Mouse (Mus musculus): ENCODE measurements around the gene Onecut1. TPM values are rescaled to one million over a fixed set of nuclear protein-coding genes. Genes with fewer than 3 reads are reported as not detected.
A peak's percentile ranks its signal among the peaks of the same experiment; 100 is the strongest.

Onecut1 gene
- total RNA-seq, 2 experiments from 2014 or later: 0.16 TPM; not detected in 1

- intact Hi-C loops (cut with DNase I): no loop called here
These were observed 3.6 kb upstream of the Onecut1 start for GRCm38 (mm10) chr9:74858111-74858510.

GRCm38 (mm10) chr9:74860461-74860860, 1.3 kb upstream of the Onecut1 start:
- no peak for DNase-seq
- intact Hi-C loops (cut with DNase I): loop anchor here (10.0 kb wide), 2 partner anchors 326 to 576 kb away; no protein-coding TSS in a partner anchor

More at GRCm38 (mm10) chr9:74858111-74858510, 3.6 kb upstream of the Onecut1 start:
- no peak for DNase-seq

GRCm38 (mm10) chr9:74862096-74862780, 517 bp downstream of the Onecut1 start:
- intact Hi-C loops (cut with DNase I): loop anchor here (10.0 kb wide), 2 partner anchors 327 to 577 kb away; no protein-coding TSS in a partner anchor
- no peak for DNase-seq

GRCm38 (mm10) chr9:74862783-74863654, 1.3 kb downstream of the Onecut1 start:
- DNase-seq: no peak
- intact Hi-C loops (cut with DNase I): loop anchor here (10.0 kb wide), 2 partner anchors 328 to 578 kb away; no protein-coding TSS in a partner anchor

GRCm38 (mm10) chr9:74863655-74864443, 2.1 kb downstream of the Onecut1 start:
- DNase-seq: peak; percentile 36

GRCm38 (mm10) chr9:74864471-74864870, 2.8 kb downstream of the Onecut1 start:
- no peak for DNase-seq
- intact Hi-C loops (cut with DNase I): loop anchor here (10.0 kb wide), 2 partner anchors 330 to 580 kb away; no protein-coding TSS in a partner anchor

More at GRCm38 (mm10) chr9:74863655-74864443, 2.1 kb downstream of the Onecut1 start:
- intact Hi-C loops (cut with DNase I): loop anchor here (10.0 kb wide), 2 partner anchors 329 to 579 kb away; no protein-coding TSS in a partner anchor

- DNase-seq: peak; percentile 21
- intact Hi-C loops (cut with DNase I): loop anchor here (10.0 kb wide), 2 partner anchors 332 to 582 kb away; no protein-coding TSS in a partner anchor
These were observed 5.0 kb downstream of the Onecut1 start for GRCm38 (mm10) chr9:74866596-74867313.

- intact Hi-C loops (cut with DNase I): loop anchor here (10.0 kb wide), 2 partner anchors 333 to 583 kb away; no protein-coding TSS in a partner anchor
- DNase-seq: peak; percentile 82
These were observed 6.0 kb downstream of the Onecut1 start for GRCm38 (mm10) chr9:74867641-74868205.

GRCm38 (mm10) chr9:74868336-74868950, 6.7 kb downstream of the Onecut1 start:
- no peak for DNase-seq
- intact Hi-C loops (cut with DNase I): loop anchor here (10.0 kb wide), 2 partner anchors 334 to 584 kb away; no protein-coding TSS in a partner anchor

- intact Hi-C loops (cut with DNase I): loop anchor here (2.0 kb wide), 1 partner anchor 724 kb away; no protein-coding TSS in a partner anchor
These were observed 9.4 kb downstream of the Onecut1 start for GRCm38 (mm10) chr9:74870960-74871688.

GRCm38 (mm10) chr9:74876328-74876727, 14.6 kb downstream of the Onecut1 start:
- intact Hi-C loops (cut with DNase I): no loop called here
- DNase-seq: no peak

More at GRCm38 (mm10) chr9:74870960-74871688, 9.4 kb downstream of the Onecut1 start:
- DNase-seq: peak; percentile 83

- intact Hi-C loops (cut with DNase I): no loop called here
- no peak for DNase-seq
These were observed 16.0 kb downstream of the Onecut1 start for GRCm38 (mm10) chr9:74877709-74878108.

GRCm38 (mm10) chr9:74887866-74888265, 26.1 kb downstream of the Onecut1 start:
- intact Hi-C loops (cut with DNase I): loop anchor here (10.0 kb wide), 1 partner anchor 1753 kb away; no protein-coding TSS in a partner anchor
- DNase-seq: no peak

GRCm38 (mm10) chr9:74896742-74897141, 35.0 kb downstream of the Onecut1 start:
- intact Hi-C loops (cut with DNase I): no loop called here
- no peak for DNase-seq

GRCm38 (mm10) chr9:74897375-74897982, 35.8 kb downstream of the Onecut1 start:
- intact Hi-C loops (cut with DNase I): no loop called here
- no peak for DNase-seq

- intact Hi-C loops (cut with DNase I): no loop called here
These were observed 38.4 kb downstream of the Onecut1 start for GRCm38 (mm10) chr9:74900141-74900540.

GRCm38 (mm10) chr9:74904866-74905508, 43.3 kb downstream of the Onecut1 start:
- intact Hi-C loops (cut with DNase I): loop anchor here (5.0 kb wide), 1 partner anchor 117 kb away; no protein-coding TSS in a partner anchor
- peak; percentile 64 for DNase-seq

More at GRCm38 (mm10) chr9:74900141-74900540, 38.4 kb downstream of the Onecut1 start:
- DNase-seq: no peak

Measured in left cerebral cortex, postnatal 4 days (tissue).